Mouse (Mus musculus): ENCODE results near the gene Tmem150c.

Tmem150c gene

GRCm38 (mm10) chr5:100096955-100097354 lies 62.7 kb downstream of the Tmem150c start:
- DNase-seq, result no peak

- DNase-seq, result no peak
Observed at GRCm38 (mm10) chr5:100091602-100092001, 68.0 kb downstream of the Tmem150c start.

- DNase-seq, result no peak
Observed at GRCm38 (mm10) chr5:100091263-100091594, 68.4 kb downstream of the Tmem150c start.

- no peak for DNase-seq
Observed at GRCm38 (mm10) chr5:100090515-100091262, 68.9 kb downstream of the Tmem150c start.

GRCm38 (mm10) chr5:100085097-100085496 lies 74.5 kb downstream of the Tmem150c start:
- no peak for DNase-seq

GRCm38 (mm10) chr5:100083953-100084562 lies 75.5 kb downstream of the Tmem150c start:
- no peak for DNase-seq

GRCm38 (mm10) chr5:100082006-100082405 lies 77.6 kb downstream of the Tmem150c start:
- DNase-seq, result no peak

GRCm38 (mm10) chr5:100079931-100080275 lies 79.7 kb downstream of the Tmem150c start:
- DNase-seq, result no peak

- peak; percentile 90 for DNase-seq
Observed at GRCm38 (mm10) chr5:100079040-100079930, 80.3 kb downstream of the Tmem150c start.

GRCm38 (mm10) chr5:100074571-100074970 lies 85.0 kb downstream of the Tmem150c start:
- DNase-seq, result no peak

- DNase-seq, result no peak
Observed at GRCm38 (mm10) chr5:100072557-100072956, 87.1 kb downstream of the Tmem150c start.

- DNase-seq, result no peak
Observed at GRCm38 (mm10) chr5:100071541-100071940, 88.1 kb downstream of the Tmem150c start.

- peak; percentile 95 for DNase-seq
Observed at GRCm38 (mm10) chr5:100070255-100070654, 89.4 kb downstream of the Tmem150c start.

- DNase-seq, result no peak
Observed at GRCm38 (mm10) chr5:100069526-100069925, 90.1 kb downstream of the Tmem150c start.

- DNase-seq, result no peak
Observed at GRCm38 (mm10) chr5:100067579-100067978, 92.0 kb downstream of the Tmem150c start.

GRCm38 (mm10) chr5:100060876-100061275 lies 98.7 kb downstream of the Tmem150c start:
- peak; percentile 94 for DNase-seq

- no peak for DNase-seq
Observed at GRCm38 (mm10) chr5:100059326-100059725, 100.3 kb downstream of the Tmem150c start.

- no peak for DNase-seq
Observed at GRCm38 (mm10) chr5:100058729-100059128, 100.9 kb downstream of the Tmem150c start.

GRCm38 (mm10) chr5:100057461-100058209 lies 102.0 kb downstream of the Tmem150c start:
- no peak for DNase-seq

- DNase-seq, result no peak
Observed at GRCm38 (mm10) chr5:100055866-100056369, 103.7 kb downstream of the Tmem150c start.

- no peak for DNase-seq
Observed at GRCm38 (mm10) chr5:100054807-100055547, 104.6 kb downstream of the Tmem150c start.

GRCm38 (mm10) chr5:100052728-100053127 lies 106.9 kb downstream of the Tmem150c start:
- DNase-seq, result no peak

Data from heart, adult 11 months (tissue).